Mouse (Mus musculus) fibroblast of lung, adult 2 months (primary cell): ENCODE measurements around the gene Inhbb.

ENCODE experiments used
- DNase-seq: peaks from one replicate; pipeline ENCODE4 v3.0.0-alpha.2; 2011; ENCODE audit warnings: low read depth

Gene Inhbb

DNA sequence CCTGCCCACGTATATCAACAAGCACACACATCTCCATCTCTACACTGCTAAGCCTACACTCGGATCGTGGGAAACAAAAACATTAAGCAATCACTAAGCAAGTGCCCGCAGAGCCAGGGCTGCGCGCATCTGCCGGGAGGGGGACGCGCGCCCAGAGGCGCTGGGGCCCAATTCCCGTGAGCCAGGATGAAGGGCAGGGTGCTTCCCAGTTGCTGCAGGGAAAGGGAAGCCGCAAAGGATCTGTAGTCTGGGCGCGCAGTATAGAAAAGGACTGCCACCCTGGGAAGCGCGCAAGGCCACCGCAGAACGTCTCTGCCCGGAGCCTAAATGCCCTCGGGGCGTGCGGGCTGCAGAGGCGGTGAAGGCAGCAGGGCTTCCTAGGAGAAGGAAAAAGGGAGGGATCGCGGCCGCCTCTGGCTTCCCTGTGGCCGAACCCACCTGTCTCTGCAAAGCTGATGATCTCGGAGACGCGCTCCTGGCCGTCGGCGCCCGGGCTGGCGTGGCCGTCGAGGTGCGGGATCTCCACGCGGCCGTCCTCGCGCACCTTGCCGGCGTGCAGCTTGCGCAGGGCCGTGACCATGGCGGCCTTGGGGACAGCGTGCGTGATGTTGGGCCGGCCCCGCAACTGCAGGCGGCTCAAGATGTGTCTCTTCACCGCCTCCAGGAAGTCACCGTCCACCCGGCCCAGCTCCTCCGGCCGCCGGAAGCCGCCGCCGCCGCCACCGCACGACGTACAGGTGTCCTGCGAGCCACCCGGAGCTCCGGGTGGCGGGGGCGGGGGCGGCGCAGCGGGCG lies 1.7 kb downstream of the Inhbb start:
- no peak for DNase-seq

DNA sequence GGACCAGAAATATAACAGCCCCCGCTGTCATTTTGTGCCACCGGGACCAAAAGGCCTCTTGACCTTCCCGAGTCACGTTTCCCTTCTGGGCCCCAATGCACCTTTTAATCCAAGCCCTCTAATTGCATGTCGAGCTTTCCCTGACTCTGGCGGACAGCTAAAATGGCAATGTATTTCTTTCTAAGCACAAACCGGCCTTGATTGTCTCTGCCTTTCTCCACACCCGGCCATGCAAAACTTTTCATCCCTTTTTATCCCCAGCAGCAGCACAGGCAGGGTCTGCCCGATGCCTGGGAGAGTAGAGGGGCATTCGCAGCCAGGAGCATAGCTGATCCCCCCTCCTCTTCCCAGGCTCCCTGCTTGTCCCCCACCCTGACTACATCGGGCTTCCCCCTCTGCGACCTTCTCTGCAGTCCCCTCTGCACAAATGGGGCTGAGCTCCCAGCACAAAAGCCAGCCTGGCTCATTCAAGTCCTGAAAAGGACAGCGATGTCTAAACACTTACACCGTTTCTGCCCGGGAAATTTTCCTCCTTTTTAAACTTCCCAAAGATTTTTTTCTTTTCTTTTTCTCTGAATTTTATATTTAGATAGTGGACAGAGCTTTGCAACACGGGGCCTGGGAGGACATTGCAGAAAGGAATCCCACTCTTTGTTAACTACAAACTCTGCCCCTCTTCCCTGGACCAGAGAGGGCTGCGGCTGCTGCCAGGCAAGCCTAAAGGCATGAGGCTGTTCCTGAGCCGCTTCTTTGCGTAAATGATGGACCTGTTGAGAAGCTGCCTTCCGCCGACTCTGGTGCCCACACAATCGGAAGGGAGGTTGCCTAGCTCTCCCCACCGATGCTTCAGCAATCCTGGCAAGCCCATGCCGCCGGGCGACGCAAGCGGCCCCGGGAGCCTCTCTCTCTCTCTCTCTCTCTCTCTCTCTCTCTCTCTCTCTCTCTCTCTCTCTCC lies 2.6 kb downstream of the Inhbb start:
- DNase-seq: no peak

DNA sequence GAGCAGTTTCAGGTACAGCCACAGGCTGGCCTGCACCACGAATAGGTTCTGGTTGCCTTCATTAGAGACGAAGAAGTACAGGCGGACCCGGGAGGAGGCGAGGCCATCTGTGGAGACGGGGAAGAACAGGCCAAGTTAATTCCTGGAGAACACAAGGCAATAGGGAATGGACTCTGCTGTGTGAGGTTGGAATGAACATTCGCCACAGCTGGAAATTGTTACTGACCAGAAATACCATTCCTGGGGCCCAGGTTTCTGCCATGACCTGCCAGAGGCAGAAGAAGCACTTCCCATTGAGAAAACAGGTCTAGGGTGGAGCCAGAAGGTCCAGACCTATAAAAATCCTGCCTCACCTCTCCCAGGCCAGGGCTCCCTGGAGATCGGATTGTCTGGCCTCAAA lies 4.1 kb downstream of the Inhbb start:
- DNase-seq: no peak

DNA sequence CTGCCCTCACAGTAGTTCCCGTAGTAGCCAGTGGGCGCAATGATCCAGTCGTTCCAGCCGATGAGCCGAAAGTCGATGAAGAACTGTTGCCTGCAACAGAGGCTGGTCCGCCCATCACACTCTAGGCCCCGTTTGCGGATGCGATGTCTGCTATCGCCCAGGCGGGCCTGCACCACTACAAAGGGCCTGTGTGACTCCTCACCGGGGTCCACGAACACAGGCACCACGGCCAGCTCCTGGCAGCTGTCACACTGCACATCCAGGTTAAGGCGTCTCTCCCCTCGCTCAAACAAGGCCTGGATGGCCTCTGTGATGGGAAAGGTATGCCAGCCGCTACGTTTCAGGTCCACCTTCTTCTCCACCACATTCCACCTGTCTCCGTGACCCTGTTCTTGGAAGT lies 4.5 kb downstream of the Inhbb start:
- no peak for DNase-seq

DNA sequence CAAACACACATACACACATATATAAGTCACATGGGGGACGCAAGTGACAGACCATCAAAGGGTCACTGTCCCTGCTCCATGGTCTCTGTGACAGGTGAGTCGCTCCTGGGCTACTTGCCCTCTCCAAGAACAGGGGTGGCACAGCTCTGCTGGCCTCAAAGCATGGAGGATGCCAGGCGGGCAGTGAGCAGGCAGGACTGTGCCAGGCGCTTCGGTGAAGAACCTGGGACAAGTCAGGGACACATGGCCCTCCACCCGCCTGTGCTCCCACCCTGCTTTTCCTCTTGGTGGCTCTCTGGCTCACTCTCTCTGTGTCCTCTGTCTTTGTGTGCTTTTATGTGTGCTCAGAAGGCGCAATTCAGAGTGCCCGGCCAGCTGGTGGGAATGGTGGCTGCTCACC lies 5.4 kb downstream of the Inhbb start:
- no peak for DNase-seq

DNA sequence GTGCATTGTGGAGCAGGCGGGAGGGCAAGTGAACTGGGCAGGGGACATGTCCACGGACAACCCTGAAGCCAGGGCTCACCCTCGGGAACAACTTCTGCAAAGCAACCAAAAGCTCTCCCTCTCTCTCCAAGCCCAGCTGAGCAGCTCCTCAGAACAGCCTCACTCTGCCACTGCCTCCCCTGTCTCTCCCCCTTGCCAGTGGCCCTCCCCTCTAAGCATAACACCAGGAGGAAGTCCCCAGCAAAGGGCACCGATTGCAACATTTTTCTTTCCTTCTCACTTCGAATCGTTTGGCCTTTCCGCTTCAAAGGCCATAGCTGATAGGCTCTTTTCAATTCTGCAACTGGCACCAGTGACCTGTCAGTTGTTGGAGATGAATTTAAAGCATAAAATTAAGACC lies 5.9 kb downstream of the Inhbb start:
- no peak for DNase-seq

DNA sequence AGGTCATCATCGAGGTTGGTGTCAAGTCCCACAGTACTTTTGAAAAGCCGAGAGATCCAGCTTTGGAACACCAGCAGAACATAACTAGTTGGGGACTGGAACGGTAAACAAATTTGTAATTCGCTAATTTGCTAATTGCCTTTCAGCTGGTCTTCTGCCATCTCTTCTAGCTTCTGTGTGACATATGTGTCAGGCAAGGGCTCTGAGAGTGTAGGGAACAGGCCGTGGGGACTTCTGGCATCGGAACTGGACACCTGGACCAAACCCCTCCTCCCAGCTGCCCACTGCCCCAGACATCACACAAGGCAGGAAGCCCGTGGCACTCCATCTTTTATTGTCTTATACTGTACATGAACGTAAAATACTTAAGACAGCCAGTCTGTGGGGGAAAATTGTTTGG lies 6.9 kb downstream of the Inhbb start:
- DNase-seq: no peak

DNA sequence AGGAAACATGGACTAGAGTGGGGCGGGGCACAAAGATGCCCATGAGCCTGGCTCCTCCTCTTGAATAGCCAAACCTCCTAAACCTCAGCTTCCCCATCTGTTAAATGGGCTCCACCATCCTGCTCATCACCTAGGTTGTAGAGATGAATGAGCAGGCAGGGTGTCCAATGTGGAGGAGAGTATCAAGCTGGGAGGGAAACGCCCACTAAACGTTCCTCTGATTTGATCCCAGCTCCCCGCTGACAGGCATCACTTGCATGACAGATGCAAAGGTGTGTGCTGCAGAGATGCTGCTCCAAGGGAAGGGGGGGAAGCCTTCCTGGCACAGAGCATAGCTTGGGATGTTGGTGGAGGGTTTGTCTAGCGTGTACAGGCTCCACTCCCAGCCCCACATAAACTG lies 11.4 kb downstream of the Inhbb start:
- no peak for DNase-seq

DNA sequence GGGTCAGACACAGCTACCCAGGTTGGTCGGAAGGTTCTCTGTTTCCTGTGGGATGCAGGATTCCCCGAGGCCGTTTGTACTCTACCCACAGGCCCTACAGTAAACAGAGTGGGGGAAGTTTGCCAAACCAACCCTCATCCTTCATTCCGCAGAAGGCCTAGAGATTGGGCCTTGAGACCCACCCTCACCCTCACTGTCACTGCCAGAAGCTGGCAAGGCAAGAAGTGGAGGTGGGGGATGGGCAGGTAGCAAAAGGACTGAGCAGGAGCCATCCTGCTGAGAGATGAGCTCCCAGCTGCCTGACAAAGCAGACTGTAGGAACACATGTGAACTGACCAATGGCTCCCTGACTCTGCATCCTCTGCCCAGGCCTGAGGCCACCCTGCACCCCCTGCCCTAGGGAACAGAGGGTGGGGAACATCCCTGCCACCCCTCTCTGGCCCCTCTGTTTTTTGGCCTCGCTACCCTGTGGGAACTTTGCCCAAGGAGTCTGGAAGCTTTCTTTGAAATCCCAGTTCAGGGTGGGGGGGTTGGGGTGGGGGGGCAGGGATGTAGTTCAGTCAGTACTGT lies 12.4 kb downstream of the Inhbb start:
- DNase-seq: no peak

DNA sequence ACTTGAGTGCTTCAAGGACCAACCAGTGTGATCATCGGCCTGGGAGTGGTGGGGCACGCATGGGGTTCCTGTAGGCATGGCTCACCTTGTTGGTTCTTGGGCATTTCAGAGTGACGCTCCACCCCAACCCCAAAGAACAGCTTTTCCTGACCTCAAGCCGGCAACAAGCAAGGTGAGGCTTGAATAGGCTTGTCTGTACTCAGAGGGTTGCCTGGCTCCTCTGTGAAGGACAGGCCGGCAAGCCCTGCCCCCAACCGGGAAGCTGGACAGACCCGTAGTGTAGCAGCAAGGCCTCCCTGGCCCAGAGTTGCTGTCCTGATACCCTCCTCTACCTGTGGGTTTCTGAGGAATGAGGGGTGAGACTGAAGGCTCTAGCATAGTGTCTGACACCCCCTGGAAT lies 12.9 kb downstream of the Inhbb start:
- DNase-seq: no peak

DNA sequence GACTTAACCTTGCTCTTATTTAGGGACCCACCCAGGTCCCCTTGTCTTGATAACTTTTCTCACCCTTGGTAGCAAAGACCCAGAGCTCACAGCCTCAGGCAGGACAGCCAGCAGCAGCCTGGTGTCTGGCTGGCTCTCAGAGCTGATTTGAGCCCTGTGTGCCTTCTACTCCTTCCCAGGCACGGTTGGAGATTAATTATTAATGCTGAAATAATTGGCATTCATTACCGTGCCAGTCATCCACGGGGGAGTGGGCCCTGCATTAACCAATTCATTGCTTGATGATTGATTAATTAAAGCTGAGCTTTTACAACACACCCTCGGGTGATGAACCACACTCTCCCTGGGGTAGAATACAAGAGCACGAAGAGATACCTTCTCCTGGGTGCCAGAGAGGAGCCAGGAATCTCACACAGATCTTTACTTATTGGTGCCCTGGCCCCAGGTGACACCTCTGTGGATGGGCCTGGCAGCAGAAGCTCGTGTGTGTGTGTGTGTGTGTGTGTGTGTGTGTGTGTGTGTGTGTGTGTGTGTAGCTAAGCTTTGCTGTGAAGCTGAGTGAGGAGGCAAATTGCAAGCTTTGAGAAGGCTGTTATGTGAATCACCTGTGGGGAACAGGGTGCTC lies 14.2 kb downstream of the Inhbb start:
- no peak for DNase-seq

DNA sequence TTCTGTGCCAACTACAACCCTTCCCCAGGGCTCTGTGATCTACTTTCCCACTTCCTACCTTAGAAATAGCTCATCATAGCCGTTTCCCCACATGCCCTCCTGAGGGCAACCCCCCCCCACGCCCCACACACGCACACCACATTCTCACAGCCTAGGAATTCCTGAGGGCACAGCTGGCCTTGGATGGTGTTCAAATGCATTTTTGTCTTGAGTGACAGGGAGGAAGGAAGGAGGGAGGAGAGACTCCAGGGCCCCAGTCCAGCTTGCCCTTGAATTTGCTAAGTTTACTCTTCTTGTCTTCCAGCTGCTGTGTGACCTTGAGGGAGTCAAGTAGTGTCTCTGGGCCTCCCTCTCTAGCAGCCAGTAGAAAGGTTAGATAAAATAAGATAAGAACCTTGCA lies 17.2 kb downstream of the Inhbb start:
- DNase-seq: peak; percentile 49

DNA sequence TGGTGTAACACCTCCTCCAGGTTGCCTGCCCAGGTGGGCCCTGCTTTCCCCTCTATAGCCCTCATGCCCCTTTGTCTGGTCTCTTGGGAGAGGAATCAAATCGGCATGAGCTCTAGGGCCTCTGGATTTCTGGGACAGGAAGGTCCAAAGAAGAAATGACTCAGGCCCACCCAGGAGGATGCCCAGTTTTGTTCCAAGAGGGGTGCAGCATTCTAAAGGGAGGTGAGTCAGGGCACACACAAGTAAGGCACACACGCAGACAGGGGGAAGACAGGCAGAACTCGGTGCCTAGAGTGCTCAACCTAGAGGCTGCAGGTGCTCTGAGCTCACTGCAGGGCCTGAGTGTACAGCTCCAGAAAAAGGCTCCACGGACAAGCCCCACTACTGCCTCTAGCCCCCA lies 17.7 kb downstream of the Inhbb start:
- no peak for DNase-seq

DNA sequence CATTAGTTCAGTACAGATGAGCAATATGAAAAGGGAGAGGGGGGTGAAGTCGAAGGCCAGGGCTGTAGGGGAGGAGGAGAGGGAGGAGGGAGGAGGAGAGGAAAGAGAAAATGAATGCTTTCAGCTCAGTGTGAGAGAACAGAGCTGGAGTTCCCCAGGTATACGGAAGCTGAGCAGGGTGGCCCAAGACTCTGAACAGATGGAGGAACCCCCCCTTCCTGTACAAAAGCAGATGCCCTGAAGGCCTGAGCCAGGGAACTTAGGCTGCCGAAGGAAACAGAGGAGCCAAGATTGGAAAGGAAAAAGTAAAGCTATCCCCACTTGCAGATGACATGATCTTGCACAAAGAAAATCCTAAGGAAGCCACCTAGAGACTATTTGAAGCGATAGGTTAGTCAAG lies 20.8 kb downstream of the Inhbb start:
- DNase-seq: no peak

DNA sequence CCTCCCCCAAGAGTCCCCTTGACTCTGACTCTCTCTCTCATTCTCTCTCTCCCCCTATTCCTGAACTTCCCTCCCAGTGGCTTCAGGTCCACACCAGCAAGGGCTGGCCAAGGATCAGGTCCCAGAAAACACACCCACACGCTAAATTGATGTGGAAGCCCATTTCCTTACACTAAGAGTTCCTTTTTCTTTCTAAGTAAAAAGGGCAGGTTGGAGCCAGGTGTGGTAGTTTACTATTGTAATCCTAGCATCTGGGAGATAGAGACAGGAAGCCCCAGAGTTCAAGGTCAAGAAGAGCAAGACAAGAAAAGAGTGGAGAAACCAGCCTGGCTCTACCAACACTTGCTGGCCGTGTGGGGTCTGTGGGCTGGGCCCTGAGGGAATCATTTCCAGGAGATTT lies 23.4 kb downstream of the Inhbb start:
- no peak for DNase-seq

DNA sequence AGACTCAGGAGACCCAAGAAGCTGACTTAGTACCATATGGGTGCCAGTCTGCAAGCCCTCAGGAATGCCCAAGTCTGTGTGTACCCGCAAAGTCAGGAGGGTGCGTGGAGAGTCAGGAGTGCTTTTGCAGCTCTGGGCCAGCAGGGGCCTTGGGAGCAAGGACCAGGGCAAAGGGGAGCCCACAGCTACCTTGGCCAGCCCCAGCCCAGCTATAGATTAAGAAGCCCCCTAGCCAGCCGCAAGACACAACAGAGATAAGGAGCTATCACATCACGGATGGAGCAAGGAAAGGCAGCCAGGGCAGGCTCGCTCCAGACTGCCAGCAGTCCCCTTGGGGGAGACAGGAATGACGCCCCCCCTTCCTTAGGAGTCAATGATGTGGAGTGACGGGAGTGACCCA lies 24.2 kb downstream of the Inhbb start:
- no peak for DNase-seq

DNA sequence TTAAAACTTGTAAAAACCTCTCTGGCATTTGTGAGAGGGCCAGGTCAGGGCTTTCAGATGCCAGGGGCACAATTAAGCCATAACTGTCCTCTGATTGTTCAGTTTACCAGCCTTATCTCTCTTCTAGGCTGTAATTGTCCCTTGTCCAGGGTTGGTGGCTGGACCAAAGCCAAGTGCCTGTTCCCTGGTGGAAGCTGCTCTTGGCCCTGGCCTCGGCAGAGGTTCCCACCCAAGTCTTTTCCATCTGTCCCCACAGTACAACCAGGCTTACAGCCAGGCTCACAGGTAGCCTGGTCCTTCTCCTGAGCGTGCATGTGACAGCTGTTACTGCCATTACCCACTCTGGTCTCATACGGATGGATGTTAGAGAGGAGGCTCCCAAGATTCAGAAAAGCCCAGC lies 30.7 kb downstream of the Inhbb start:
- DNase-seq: no peak

DNA sequence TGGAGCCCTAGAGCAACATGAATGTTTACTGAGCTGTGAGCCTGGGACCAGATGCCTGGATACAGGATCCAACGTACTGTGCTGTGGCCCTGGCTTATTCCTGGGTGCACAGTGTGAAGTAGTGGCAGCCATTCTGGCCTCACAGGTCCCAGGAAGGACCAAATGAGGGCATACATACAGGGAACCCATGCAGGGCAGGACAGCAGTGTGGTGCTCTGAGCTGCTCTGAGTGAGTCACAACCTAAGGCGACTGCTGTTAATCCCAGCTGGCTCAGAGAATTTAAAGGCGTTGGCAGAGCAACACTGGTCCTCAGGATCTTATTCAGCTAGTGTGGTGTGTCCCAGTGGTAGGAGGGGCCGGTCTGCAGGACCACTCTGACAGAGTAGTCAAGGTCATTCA lies 31.4 kb downstream of the Inhbb start:
- no peak for DNase-seq

DNA sequence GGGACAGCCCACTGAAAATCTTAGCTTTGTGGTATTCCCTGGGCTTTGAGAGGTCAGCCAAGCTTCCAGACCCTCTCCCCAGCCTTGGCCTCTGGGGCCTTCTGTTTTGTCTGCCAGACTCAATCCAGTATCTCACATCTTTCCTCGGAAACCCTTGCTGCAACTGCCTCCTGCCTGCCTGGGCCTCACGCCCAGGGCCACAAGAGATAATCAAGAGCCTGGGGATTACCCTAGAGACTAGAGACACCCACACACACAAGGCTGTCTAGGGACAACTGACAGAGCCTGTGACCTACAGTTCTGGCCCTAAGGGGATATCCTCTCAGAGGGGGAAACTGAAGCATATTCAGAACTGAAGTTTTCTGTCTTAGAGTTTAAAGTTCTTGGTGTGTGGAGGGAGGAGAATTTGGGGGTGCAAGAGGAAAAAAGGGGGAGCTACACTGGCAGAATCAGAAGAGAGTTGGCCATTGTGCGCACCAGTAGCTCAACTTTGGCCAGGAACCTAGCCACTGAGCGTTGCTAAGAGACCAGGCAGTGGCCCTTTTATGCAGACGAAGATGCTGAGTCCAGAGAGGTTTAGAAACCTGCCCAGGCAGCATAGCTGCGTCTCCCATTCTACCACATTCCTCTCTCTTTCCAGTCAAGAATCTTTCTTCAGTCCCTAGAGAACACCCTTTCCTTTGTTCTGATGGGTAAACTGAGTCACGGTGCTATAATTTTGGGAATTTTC lies 32.1 kb downstream of the Inhbb start:
- no peak for DNase-seq

DNA sequence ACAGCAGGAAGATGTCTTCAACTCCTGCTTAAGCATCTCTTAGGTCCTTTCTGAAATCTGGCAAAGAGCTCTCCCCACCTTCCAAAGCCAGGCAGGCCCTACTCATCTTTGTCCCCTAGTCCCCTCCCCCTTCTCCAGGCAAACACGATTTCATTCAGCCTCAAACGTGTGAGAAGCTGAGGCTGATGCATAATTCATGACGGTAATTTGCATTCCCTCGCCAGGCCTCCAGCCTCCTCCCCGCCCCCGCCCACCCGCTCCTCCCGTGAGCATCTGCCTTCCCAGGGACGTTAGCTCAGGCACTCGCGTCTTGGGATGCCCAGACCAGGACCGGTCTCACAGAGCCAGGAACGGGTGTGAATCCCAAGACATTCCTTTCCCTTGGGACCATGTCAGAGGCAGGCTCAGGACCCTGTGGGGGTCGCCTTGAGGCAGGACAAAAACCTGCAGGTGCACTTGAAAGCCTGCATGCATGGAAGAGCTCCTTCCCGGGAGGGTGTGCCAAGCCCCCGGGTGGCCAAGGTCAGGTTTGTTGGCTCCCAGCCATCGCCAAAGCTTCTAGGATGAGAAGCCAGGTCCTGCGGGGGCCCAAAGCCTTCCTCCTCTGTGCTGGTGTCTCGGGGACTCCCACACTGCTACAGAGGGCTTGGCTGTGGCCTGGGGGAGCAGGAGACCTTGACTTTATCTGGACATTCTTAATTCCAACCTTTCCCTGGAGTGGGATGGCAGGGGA lies 33.2 kb downstream of the Inhbb start:
- no peak for DNase-seq

DNA sequence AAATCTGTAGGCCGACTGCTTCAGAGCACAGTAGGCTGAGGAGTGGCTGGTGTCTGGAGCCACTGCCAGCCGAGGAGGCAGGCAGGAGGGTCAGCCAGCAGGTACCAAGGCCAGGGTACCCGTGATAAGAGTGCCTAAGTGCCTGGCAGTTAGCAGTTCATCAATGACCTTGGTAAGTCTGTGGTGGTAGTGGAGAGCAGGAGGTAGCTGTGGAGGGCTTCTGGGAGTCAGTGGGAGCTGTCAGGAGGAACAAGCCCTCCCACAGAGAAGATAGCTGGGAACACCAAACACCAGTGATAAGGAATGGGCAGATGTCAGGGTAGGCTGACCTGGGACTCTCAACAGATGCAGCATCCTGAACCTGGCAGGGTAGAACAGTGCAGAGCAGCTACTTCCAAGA lies 35.7 kb downstream of the Inhbb start:
- DNase-seq: no peak
